Mouse (Mus musculus) testis, adult 2 months (tissue): ENCODE data around the gene Krtap5-4.

Experiments
- CTCF ChIP-seq: fragments of 200-500 bp; IDR thresholded peaks from 2 replicates; pipeline ENCODE4 v1.5.1; 2012; ENCODE audit warnings: low read depth, mild to moderate bottlenecking, inconsistent platforms, low read length, moderate library complexity; ENCODE audit not compliant: control insufficient read depth, insufficient read depth, insufficient replicate concordance
- POLR2A ChIP-seq: fragments of 200-500 bp; IDR thresholded peaks from 2 replicates; pipeline ENCODE4 v1.6.1; 2012; ENCODE audit warnings: low read depth, mild to moderate bottlenecking, inconsistent platforms, low read length, moderate library complexity; ENCODE audit not compliant: control insufficient read depth

DNA sequence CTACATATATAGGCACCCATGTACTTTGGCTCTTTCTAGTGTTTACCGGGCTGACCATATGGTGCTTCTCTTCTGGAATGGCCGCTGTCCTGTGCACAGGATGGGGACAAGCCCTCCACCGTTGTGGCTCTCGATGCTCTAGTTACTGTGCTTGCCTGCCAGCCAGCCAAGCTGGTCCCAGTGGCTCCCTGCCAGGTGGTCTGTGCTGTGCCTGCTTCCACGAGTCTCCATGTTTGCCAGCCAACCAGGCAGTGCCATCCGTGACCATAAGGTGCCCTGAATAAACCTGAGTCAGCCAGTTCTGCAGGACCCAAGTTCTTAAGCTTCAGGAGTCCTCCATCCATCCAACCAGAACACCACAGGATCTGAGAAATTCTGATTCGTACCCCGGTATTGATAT is 31.8 kb downstream of the Krtap5-4 start:
- TF ChIP-seq POLR2A: no peak
- no peak for TF ChIP-seq CTCF
